ENCODE assay signal across 10 mouse cellular contexts in genomic region chr5:129925933-129926332, GRCm38 (mm10).
"Had no signal": no experiment of that assay in that cellular context is flagged by ENCODE, and none has a peak within 500 bp of the region (broad histone marks: within the 10 kb centered on the region; RNA-seq: fewer than 3 reads in every experiment).

No protein-coding gene starts in this region.

- H3K4me3 ChIP-seq: hindbrain, embryonic 15.5 days; limb, embryonic 13.5 days; midbrain, embryonic 12.5 days had no signal

- H3K36me3 ChIP-seq: hindbrain, embryonic 15.5 days; limb, embryonic 13.5 days; midbrain, embryonic 12.5 days had no signal

- H3K27me3 ChIP-seq: hindbrain, embryonic 15.5 days; limb, embryonic 13.5 days; midbrain, embryonic 12.5 days had no signal

- H3K9me3 ChIP-seq: hindbrain, embryonic 15.5 days; limb, embryonic 13.5 days; midbrain, embryonic 12.5 days had no signal

- H3K4me2 ChIP-seq: hindbrain, embryonic 15.5 days; limb, embryonic 13.5 days; midbrain, embryonic 12.5 days had no signal

- ATAC-seq: midbrain, embryonic 16.5 days had no signal

- H3K9ac ChIP-seq: hindbrain, embryonic 15.5 days; limb, embryonic 13.5 days; liver, embryonic 14.5 days; midbrain, embryonic 12.5 days had no signal

- DNase-seq: left cerebral cortex, postnatal 4 days; lung, adult 18-20 months; right cerebral cortex, adult 18-20 months; right cerebral cortex, postnatal 25 days; thymus, postnatal 4 days had no signal

- H3K27ac ChIP-seq: hindbrain, embryonic 15.5 days; limb, embryonic 13.5 days; liver, embryonic 14.5 days; midbrain, embryonic 12.5 days had no signal

- H3K4me1 ChIP-seq: hindbrain, embryonic 15.5 days; limb, embryonic 13.5 days had no signal
